Mouse (Mus musculus) heart, postnatal 10 days (tissue): ENCODE results near the gene Tex12. TPM values are rescaled to one million over a fixed set of nuclear protein-coding genes. Genes with fewer than 3 reads are reported as not detected.

ENCODE experiments used
- DNase-seq, 2 experiments: peaks; one replicate each; pipeline ENCODE4 v3.0.0; 2021
- intact Hi-C: fragments of 180-260 bp; cut with DNase I; formaldehyde crosslinking; loops from one replicate; pipeline ENCODE4 v1.15.1; 2025
- total RNA-seq, 2 experiments: library from RNA; stranded (reverse); gene quantifications; 2 replicates each; pipeline ENCODE4 v1.2.3; 2021

Tex12 gene
- total RNA-seq, 2 experiments from 2014 or later, result not detected

DNA sequence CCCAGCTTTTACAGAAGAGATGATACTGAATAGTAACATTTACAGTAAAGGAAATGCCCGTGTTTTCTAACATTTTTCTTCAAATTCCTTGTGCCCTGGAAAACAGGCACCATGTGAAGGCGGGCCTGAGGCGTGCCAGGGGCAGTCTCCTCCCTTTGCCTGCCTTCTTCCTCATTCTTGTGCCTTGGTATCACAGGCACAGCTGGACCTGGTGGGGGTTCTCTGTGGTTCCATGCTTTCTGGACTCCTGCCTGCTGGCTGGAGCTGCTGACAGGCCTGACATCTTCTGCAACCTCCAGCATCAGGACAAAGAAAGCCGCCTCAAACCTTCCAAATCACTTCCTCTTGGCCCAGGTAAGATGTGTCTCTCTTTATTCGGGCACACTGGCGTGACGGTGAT lies 4.0 kb upstream of the Tex12 start:
- intact Hi-C loops, result no loop called here

DNA sequence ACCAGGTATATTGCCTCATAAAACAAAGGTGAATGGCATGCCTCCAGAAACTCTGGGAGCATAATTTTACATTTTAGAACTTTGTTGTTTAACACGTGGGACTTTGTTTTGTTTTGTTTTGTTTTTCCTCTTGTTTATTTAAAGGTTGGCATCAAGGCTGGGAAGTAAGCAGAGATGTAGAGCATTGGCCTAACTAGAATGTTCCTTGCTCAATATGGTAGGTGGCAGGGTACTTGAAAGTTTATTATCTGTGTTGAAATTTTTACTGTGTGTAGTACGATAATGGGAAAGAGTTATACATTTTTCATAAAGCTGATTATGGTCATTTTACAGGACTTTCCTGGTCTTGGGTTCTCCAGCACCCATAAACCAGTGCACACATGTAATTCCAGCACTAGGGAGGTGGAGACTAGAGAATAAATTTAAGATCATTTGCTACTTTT lies 814 bp upstream of the Tex12 start:
- DNase-seq, result no peak
- intact Hi-C loops, result no loop called here

More for the DNA sequence above, 4.0 kb upstream of the Tex12 start:
- peak; percentile 10 to 19 for DNase-seq

- intact Hi-C loops, result no loop called here
- no peak for DNase-seq
Observed at GRCm38 (mm10) chr9:50555094-50555446, 6.1 kb downstream of the Tex12 start, which contains the start of gene Bco2. TSS of gene Bco2 (minus strand) at chr9:50555181.

- DNase-seq, result peak in 1 of 2 experiments; percentile 23
- intact Hi-C loops, result no loop called here
Observed at GRCm38 (mm10) chr9:50554241-50555093, 6.7 kb downstream of the Tex12 start, which contains the start of gene Il18. TSS of gene Il18 (plus strand) at chr9:50554827.

- no peak for DNase-seq
- intact Hi-C loops, result no loop called here
Observed at GRCm38 (mm10) chr9:50553547-50553946, 7.6 kb downstream of the Tex12 start.

DNA sequence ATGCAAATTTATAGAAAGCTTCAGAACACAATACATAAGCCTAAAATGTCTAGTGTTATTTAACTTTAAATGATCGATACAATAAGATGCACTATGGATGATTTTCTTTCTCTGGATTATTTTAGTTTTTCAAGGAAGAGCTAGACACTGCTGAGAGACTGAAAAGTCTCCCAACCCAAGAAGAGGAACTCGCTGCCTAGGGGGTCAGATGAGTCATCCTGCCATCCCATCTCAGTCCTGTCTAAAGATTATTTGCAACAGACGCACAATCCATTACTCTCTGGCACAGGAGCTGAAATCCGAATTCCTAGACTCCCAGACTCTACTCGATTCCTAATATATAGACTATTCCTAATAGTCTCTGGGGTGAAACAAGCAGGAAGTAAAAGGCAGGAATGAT lies 8.9 kb downstream of the Tex12 start:
- intact Hi-C loops, result no loop called here
- no peak for DNase-seq

DNA sequence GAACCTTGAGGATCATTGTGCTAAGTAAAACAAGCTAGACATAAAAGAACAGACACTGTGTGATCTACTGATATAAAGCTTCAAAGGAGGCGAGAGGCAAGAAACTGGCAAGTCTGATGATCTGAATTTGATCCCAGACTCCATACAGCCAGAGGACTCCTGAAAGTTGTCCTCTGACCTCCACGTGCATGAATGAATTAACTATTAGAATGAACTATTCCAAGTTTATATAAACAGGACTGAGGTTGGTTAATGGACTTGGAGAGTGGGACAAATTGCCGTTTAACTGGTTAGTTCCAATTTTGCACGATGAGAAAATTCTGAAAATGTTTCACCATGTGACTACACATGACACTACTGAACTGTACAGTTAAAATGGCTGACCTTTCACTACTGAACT lies 12.2 kb downstream of the Tex12 start:
- intact Hi-C loops, result no loop called here
- no peak for DNase-seq

DNA sequence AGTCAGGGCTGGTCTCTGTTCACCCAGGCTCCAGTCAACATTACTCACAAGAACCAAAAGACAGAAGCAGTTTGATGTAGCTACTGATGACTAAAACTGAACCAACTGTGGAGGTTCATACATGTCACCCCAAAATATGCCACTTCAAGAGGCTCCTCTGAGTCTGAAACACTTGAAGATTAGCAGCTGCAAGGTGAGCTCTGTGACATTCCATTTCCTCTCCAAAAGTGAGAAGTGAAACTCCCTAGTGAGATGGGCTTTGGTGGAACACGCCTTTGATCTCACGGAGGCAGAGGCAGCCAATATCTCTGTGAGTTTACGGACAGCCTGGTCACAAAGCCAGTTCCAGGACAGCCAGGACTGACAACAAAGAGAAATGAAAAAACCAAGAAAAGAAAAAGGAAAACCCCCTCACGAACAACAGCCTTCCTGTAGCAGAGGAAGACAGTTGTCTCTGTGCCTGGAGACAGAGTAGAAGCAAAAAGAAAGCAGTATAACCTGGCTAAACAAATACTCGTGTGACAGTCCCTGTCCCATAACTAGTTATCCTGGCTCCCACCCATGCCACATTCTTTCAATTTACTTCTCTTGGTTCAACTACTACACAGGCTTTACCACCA lies 13.2 kb downstream of the Tex12 start:
- DNase-seq, result no peak
- intact Hi-C loops, result no loop called here

DNA sequence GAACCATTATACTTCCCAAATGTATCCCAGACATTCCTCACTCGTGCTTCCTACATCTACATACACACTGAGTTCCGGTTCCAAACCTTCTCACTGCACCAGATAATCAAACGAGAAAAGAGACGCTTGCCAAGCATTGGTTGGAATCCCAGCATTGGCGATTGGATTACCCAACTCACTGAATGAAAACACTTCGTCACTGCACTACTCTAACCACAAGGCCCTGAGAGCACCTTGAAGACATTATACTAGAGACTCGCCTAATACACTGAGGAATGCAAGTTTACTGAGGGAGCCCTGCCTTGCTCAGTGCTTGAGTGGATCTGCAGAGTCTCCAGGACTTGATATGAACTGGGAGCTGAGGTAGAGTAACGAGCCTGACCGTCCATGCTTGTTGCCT lies 18.7 kb downstream of the Tex12 start:
- no peak for DNase-seq

DNA sequence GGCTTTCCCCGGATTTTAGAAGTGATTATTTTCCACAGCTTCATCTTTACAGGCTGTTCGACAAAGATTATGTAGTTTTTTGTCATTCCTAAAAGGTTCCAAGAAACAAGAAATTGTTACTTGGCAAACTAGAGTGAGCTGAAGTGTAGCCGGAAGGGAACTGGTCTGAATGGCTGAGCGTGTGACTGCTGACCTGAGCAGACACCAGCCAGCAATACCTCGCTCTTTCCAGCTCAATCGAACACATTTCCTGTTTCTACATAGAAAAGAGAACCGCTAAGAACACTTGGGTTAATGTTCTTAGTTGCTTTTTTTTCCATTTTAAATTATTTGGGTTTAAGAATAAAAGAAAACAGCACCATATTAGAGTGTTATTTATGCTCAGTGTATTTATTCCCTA lies 21.0 kb downstream of the Tex12 start:
- DNase-seq, result no peak
- intact Hi-C loops, result no loop called here

More for the DNA sequence above, 18.7 kb downstream of the Tex12 start:
- intact Hi-C loops, result no loop called here

DNA sequence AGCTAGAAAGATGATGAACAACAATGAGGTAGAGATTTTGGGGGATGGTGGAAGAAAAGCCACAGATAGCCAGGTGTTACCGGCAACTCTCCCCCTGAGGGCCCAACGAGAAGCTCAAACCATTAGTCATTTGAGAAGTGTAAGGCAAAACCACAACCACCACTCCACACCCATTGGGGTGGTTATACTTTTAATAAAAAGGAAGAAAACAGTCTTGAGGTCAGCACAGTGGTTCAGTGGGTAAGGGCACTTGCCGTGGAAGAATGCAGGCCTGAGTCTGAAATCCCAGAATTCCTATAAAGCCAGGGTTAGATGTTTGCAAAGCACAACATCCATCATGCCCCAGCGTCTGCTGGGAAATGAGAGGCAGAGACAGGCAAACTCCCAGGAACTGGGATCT lies 23.8 kb downstream of the Tex12 start:
- no peak for DNase-seq
- intact Hi-C loops, result no loop called here

DNA sequence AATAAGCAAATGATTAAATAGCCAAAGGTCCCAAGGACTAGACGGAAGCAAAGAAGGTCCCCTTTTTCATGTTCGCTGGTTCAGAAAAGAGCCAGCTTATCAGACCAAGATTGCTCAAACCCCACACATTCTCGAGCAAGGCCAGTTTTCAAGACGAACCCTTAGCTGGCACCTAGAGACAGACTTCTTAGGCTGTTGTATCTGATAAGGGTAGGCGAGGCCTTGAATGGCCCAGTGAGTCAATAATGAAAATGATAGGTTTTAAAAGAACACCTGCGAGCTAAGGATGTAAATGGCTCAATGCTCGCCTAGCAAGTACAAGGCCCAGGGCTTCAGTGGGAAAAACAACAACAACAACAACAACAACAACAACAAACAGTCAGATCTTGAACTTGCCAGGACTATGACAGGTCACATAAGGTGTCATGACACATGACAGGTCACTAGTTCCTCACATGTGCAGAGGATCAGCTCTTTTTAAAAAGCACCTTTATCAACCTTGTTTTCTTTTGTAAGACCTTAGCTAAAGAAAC lies 24.5 kb downstream of the Tex12 start:
- DNase-seq, result no peak
- intact Hi-C loops, result no loop called here

- DNase-seq, result no peak
- intact Hi-C loops, result no loop called here
Observed at GRCm38 (mm10) chr9:50535930-50536329, 25.2 kb downstream of the Tex12 start.

DNA sequence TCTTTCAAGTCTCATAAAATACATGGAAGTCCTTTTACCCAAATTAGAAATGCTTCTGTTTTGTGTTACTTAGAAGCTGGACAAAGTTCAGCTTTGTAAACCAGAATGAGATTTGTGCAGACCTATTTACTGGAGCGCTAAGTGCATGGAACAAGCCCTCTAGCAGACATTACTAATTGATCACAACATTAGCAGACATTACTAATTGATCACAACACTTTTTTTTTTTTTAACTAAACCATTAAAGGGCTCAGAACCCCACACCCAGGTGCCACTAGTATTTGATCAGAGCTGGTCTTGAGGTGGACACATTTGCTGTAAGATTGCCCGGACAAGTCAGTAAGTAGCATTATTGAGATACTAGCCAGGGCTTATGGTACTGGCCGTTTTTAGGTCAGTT lies 27.3 kb downstream of the Tex12 start:
- no peak for DNase-seq
- intact Hi-C loops, result loop anchor here (5.0 kb wide), 1 partner anchor 201 kb away; no protein-coding TSS in a partner anchor

GRCm38 (mm10) chr9:50533328-50533727 lies 27.8 kb downstream of the Tex12 start:
- DNase-seq, result no peak
- intact Hi-C loops, result loop anchor here (5.0 kb wide), 1 partner anchor 201 kb away; no protein-coding TSS in a partner anchor

DNA sequence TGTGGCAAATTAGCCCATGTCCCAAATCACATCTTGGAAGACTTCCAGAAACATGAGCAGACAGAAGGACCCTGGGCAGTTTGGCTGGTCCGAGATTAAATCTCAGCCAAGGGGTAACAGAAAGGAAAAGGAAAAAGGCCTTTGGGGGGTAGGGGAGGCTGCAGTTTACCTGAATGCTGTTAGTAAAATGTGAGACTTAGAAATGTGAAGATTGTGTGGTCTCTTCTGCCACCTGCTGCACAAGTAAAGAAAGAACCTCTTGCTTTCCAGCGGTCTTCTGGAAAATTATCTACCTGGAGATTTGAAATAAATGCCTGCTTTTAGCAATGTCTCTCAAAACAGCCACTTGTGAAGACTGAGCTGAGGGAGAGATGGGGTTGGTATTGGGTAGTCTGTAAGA lies 30.2 kb downstream of the Tex12 start:
- peak; percentile 42 to 59 for DNase-seq
- intact Hi-C loops, result loop anchor here (5.0 kb wide), 1 partner anchor 199 kb away; no protein-coding TSS in a partner anchor

GRCm38 (mm10) chr9:50528293-50528892 lies 32.7 kb downstream of the Tex12 start, which contains the start of gene Pts:
TSS of gene Pts (minus strand) at chr9:50528724.
- DNase-seq, result peak; percentile 98
- intact Hi-C loops, result loop anchor here (1.0 to 5.0 kb wide), 3 partner anchors 65 to 1041 kb away; partner anchors contain the start of gene Ttc12

GRCm38 (mm10) chr9:50527860-50528259 lies 33.3 kb downstream of the Tex12 start:
- intact Hi-C loops, result loop anchor here (1.0 to 5.0 kb wide), 3 partner anchors 65 to 1041 kb away; partner anchors contain the start of gene Ttc12
- peak in 1 of 2 experiments; percentile 21 for DNase-seq

DNA sequence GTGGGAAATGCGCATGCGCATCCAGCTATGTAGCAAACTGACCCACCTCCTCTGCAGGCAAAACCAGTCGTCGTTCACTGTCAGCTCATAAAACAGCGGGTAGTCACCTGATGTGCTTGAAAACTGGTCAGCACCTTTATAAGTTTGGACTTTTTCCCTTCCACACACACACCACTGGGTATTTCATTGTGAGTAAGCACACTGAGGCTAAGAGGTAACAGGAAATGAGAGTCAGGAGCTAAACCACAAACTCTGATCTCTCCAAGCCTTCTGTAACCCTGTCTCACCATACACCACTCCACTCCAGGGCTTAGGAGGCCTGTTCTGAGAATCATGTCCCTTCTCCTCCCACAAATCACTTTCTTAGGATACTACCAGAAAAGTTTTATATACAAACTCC lies 35.5 kb downstream of the Tex12 start:
- no peak for DNase-seq
- intact Hi-C loops, result loop anchor here (5.0 kb wide), 1 partner anchor 1038 kb away; the partner anchor contains the start of gene Ttc12

- intact Hi-C loops, result loop anchor here (5.0 kb wide), 1 partner anchor 1038 kb away; the partner anchor contains the start of gene Ttc12
- DNase-seq, result no peak
Observed at GRCm38 (mm10) chr9:50524936-50525335, 36.2 kb downstream of the Tex12 start.

GRCm38 (mm10) chr9:50522574-50522973 lies 38.6 kb downstream of the Tex12 start:
- intact Hi-C loops, result no loop called here
- DNase-seq, result no peak
